Mouse (Mus musculus): ENCODE measurements at regions not wholly inside any gene's neighbourhood (a gene's known extent, or its start where the extent isn't known, plus 50 kb on each side); places are given as distances from the start of the nearest gene placed in this dataset.

Small RNA genes lying in the stretch of these regions (microRNA-seq; reads per million reads assigned to microRNA genes)
- 1.1 to 2.1 reads per million in 2 experiments for gene Mir205
